Mouse (Mus musculus) liver, adult 2 months (tissue): ENCODE measurements around the gene Gas2l1. TPM values are rescaled to one million over a fixed set of nuclear protein-coding genes. Genes with fewer than 3 reads are reported as not detected.
A peak's percentile ranks its signal among the peaks of the same experiment; 100 is the strongest.
"Not testable (repeated sequence)": the region's sequence is repeated elsewhere in the genome, so short reads cannot be mapped to it uniquely, and the experiment has no call there.

Experiments
- DNase-seq: peaks from one replicate; pipeline ENCODE4 v3.0.0-alpha.2; 2011; ENCODE audit warnings: low read depth, low spot score; ENCODE audit errors: extremely low read depth
- H3K27ac ChIP-seq: fragments of 200-500 bp; replicated peaks from 2 replicates; pipeline ENCODE4 v1.5.1; 2012; ENCODE audit warnings: low read depth, mild to moderate bottlenecking, control low read depth, inconsistent platforms, low read length; ENCODE audit not compliant: insufficient read depth
- H3K27me3 ChIP-seq: fragments of 200-500 bp; 2 replicates; pipeline ENCODE4 v1.6.1; 2012; ENCODE audit warnings: mild to moderate bottlenecking, moderate library complexity, low read length, inconsistent platforms; ENCODE audit not compliant: control insufficient read depth, insufficient read depth
- H3K36me3 ChIP-seq: fragments of 200-500 bp; 2 replicates; pipeline ENCODE4 v1.6.1; 2012; ENCODE audit warnings: low read length, inconsistent platforms; ENCODE audit not compliant: control insufficient read depth, insufficient read depth
- H3K4me1 ChIP-seq: fragments of 200-500 bp; 2 replicates; pipeline ENCODE4 v1.6.1; 2011; ENCODE audit warnings: low read length; ENCODE audit not compliant: control insufficient read depth, insufficient read depth
- H3K4me3 ChIP-seq: fragments of 200-500 bp; 2 replicates; pipeline ENCODE4 v1.5.1; 2011; ENCODE audit warnings: low read depth, mild to moderate bottlenecking, control low read depth, low read length, moderate library complexity; ENCODE audit not compliant: insufficient read depth
- H3K79me2 ChIP-seq: fragments of 200-500 bp; 2 replicates; pipeline ENCODE4 v1.6.1; 2012; ENCODE audit warnings: inconsistent platforms, mild to moderate bottlenecking, low read length, moderate library complexity; ENCODE audit not compliant: control insufficient read depth, insufficient read depth
- H3K9ac ChIP-seq: fragments of 200-500 bp; 2 replicates; pipeline ENCODE4 v1.6.1; 2012; ENCODE audit warnings: low read depth, mild to moderate bottlenecking, control low read depth, inconsistent platforms, low read length
- CTCF ChIP-seq: fragments of 200-500 bp; IDR thresholded peaks from 2 replicates; pipeline ENCODE4 v1.5.1; 2011; ENCODE audit warnings: low read depth, low read length, control low read depth
- POLR2A ChIP-seq: fragments of 200-500 bp; IDR thresholded peaks from 2 replicates; pipeline ENCODE4 v1.6.1; 2011; ENCODE audit warnings: low read length, control low read depth; ENCODE audit not compliant: insufficient read depth; ENCODE audit errors: extremely low read depth
- WGBS: fragments of 180-500 bp; shearing (Covaris S2); methylation state at CpG from one replicate; pipeline ENCODE4 v1.1.7; 2018; 5-methylcytosine and 5-hydroxymethylcytosine counted together
- polyA plus RNA-seq: library from polyadenylated mRNA; depleted of rRNA; stranded (reverse); fragments of >200 nt; gene quantifications from 2 replicates; pipeline ENCODE4 v1.2.3, GENCODE M21; 2012
- total RNA-seq: library from RNA; depleted of rRNA; stranded (reverse); fragments of >200 nt; gene quantifications from 2 replicates; pipeline ENCODE4 v1.2.3, GENCODE M21; 2014

Gene Gas2l1
- total and polyA plus RNA-seq, 2 experiments: 3.1 to 25.4 TPM

GRCm38 (mm10) chr11:5098035-5098735, 33.1 kb upstream of the Gas2l1 start:
- peaks cover 5% of the 10 kb centered on the region; the same call in 1 of the 2 replicates for H3K36me3 ChIP-seq
- WGBS: under 1% methylated on average over 44 of the region's 44 CpGs
- TF ChIP-seq POLR2A (no peak), CTCF (no peak)
- H3K4me3 ChIP-seq: peak overlapping the region; percentile 96
- H3K9ac ChIP-seq: peak overlapping the region; percentile 95
- peaks cover 18% of the 10 kb centered on the region for H3K4me1 ChIP-seq
- peak; percentile 48 for DNase-seq
- no peaks in the 10 kb centered on the region for H3K27me3 ChIP-seq
- H3K27ac ChIP-seq: peak overlapping the region; percentile 99
- H3K79me2 ChIP-seq: peaks cover 27% of the 10 kb centered on the region; the same call in 1 of the 2 replicates

- Histone ChIP-seq H3K36me3 (peaks cover 15% of the 10 kb centered on the region), H3K9ac (no peak overlapping the region), H3K4me1 (peaks cover 19% of the 10 kb centered on the region), H3K4me3 (peak overlapping the region; percentile 27; the same call in 1 of the 2 replicates), H3K27me3 (no peaks in the 10 kb centered on the region), H3K79me2 (peaks cover 27% of the 10 kb centered on the region; the same call in 1 of the 2 replicates), H3K27ac (no peak overlapping the region)
- 7% methylated on average over 8 of the region's 8 CpGs for WGBS
- no peak for TF ChIP-seq POLR2A
- TF ChIP-seq CTCF: no peak
- DNase-seq: peak; percentile 65
Measured at GRCm38 (mm10) chr11:5096480-5097020, 31.4 kb upstream of the Gas2l1 start.

- peaks cover 20% of the 10 kb centered on the region for H3K36me3 ChIP-seq
- no peaks in the 10 kb centered on the region for H3K27me3 ChIP-seq
- H3K4me1 ChIP-seq: peaks cover 19% of the 10 kb centered on the region
- H3K9ac ChIP-seq: no peak overlapping the region; the same call in 1 of the 2 replicates
- DNase-seq: no peak
- no peak for TF ChIP-seq CTCF
- TF ChIP-seq POLR2A: no peak
- 26% methylated on average over 5 of the region's 5 CpGs for WGBS
- H3K4me3 ChIP-seq: no peak overlapping the region
- H3K27ac ChIP-seq: 0 out of 2 replicates have a peak overlapping the region, but pooled peaks have one; percentile 10
- H3K79me2 ChIP-seq: peaks cover 27% of the 10 kb centered on the region; the same call in 1 of the 2 replicates
Measured at GRCm38 (mm10) chr11:5095877-5096276, 30.8 kb upstream of the Gas2l1 start.

GRCm38 (mm10) chr11:5091706-5092105, 26.6 kb upstream of the Gas2l1 start:
- Histone ChIP-seq H3K9ac (no peak overlapping the region), H3K36me3 (peaks cover 56% of the 10 kb centered on the region), H3K27me3 (no peaks in the 10 kb centered on the region), H3K27ac (no peak overlapping the region), H3K4me1 (peaks cover 11% of the 10 kb centered on the region), H3K79me2 (peaks cover 13% of the 10 kb centered on the region; the same call in 1 of the 2 replicates), H3K4me3 (no peak overlapping the region)
- DNase-seq: no peak
- no peak for TF ChIP-seq POLR2A
- TF ChIP-seq CTCF: peak; percentile 15; the same call in 1 of the 2 replicates
- WGBS: 76% methylated on average over 2 of the region's 2 CpGs

- Histone ChIP-seq H3K79me2 (peaks cover 11% of the 10 kb centered on the region; the same call in 1 of the 2 replicates), H3K4me1 (peaks cover 5% of the 10 kb centered on the region), H3K27ac (no peak overlapping the region), H3K4me3 (no peak overlapping the region), H3K9ac (no peak overlapping the region), H3K27me3 (no peaks in the 10 kb centered on the region), H3K36me3 (peaks cover 79% of the 10 kb centered on the region)
- WGBS: 96% methylated on average over 1 of the region's 1 CpGs
- no peak for TF ChIP-seq CTCF
- TF ChIP-seq POLR2A: no peak
- DNase-seq: no peak
Measured at GRCm38 (mm10) chr11:5089147-5089546, 24.0 kb upstream of the Gas2l1 start.

GRCm38 (mm10) chr11:5076843-5077242, 11.7 kb upstream of the Gas2l1 start:
- not testable (repeated sequence) for H3K9ac ChIP-seq, H3K79me2 ChIP-seq, DNase-seq, H3K27me3 ChIP-seq, H3K4me3 ChIP-seq, H3K27ac ChIP-seq, H3K4me1 ChIP-seq
- WGBS: 63% methylated on average over 4 of the region's 5 CpGs
- H3K36me3 ChIP-seq: peaks cover 75% of the 10 kb centered on the region
